Mouse (Mus musculus) ES-Bruce4 (cell line): ENCODE measurements around the gene Anxa9. TPM values are rescaled to one million over a fixed set of nuclear protein-coding genes. Genes with fewer than 3 reads are reported as not detected.
A peak's percentile ranks its signal among the peaks of the same experiment; 100 is the strongest.

Source experiments
- H3K27ac ChIP-seq: 2 replicates; pipeline ENCODE4 v1.5.1; 2012; ENCODE audit warnings: low read length, inconsistent platforms; ENCODE audit not compliant: insufficient read depth
- H3K27me3 ChIP-seq: 2 replicates; pipeline ENCODE4 v1.6.1; 2012; ENCODE audit warnings: mild to moderate bottlenecking, low read length, inconsistent platforms; ENCODE audit not compliant: control insufficient read depth, poor library complexity, insufficient read depth, severe bottlenecking
- H3K36me3 ChIP-seq: 2 replicates; pipeline ENCODE4 v1.6.1; 2012; ENCODE audit warnings: inconsistent platforms, mild to moderate bottlenecking, low read length, moderate library complexity; ENCODE audit not compliant: control insufficient read depth, poor library complexity, insufficient read depth, severe bottlenecking
- H3K4me1 ChIP-seq: one replicate; pipeline ENCODE4 v1.8.1; 2011; ENCODE audit warnings: low read length; ENCODE audit not compliant: control insufficient read depth, insufficient read depth
- H3K4me3 ChIP-seq: 2 replicates; pipeline ENCODE4 v1.5.1; 2011; ENCODE audit warnings: low read depth, mild to moderate bottlenecking, low read length
- H3K9ac ChIP-seq: 2 replicates; pipeline ENCODE4 v1.6.1; 2012; ENCODE audit warnings: low read depth, mild to moderate bottlenecking, inconsistent platforms; ENCODE audit not compliant: poor library complexity, severe bottlenecking
- H3K9me3 ChIP-seq: replicated peaks from 2 replicates; pipeline ENCODE4 v1.6.1; 2012; ENCODE audit warnings: mild to moderate bottlenecking, low read length, inconsistent platforms; ENCODE audit not compliant: control insufficient read depth, poor library complexity, insufficient read depth, severe bottlenecking
- CTCF ChIP-seq: IDR thresholded peaks from one replicate; pipeline ENCODE4 v1.8.1; 2011; ENCODE audit warnings: low read depth, low read length
- EP300 ChIP-seq: IDR thresholded peaks from 2 replicates; pipeline ENCODE4 v1.6.1; 2011; ENCODE audit warnings: low read depth, low read length; ENCODE audit not compliant: insufficient read depth
- POLR2A ChIP-seq: IDR thresholded peaks from one replicate; pipeline ENCODE4 v1.8.1; 2011; ENCODE audit warnings: low read length; ENCODE audit not compliant: insufficient read depth
- polyA plus RNA-seq: library from polyadenylated mRNA; stranded (reverse); fragments of >200 nt; gene quantifications from 2 replicates; pipeline ENCODE4 v1.2.4, GENCODE M21; 2011; ENCODE audit warnings: low read depth; ENCODE audit not compliant: missing spikeins, insufficient read depth, insufficient read length

The Anxa9 gene
- polyA plus RNA-seq, 1 experiment = 1.9 TPM

- peak overlapping the region; percentile 7 for H3K27ac ChIP-seq
- H3K27me3 ChIP-seq = no peaks in the 10 kb centered on the region
- no peak overlapping the region for H3K9ac ChIP-seq
- no peaks in the 10 kb centered on the region for H3K9me3 ChIP-seq
- peaks cover 12% of the 10 kb centered on the region for H3K4me1 ChIP-seq
- peaks cover 22% of the 10 kb centered on the region for H3K36me3 ChIP-seq
- H3K4me3 ChIP-seq = no peak overlapping the region
- TF ChIP-seq CTCF (no peak), EP300 (no peak), POLR2A (no peak)
Measured at GRCm38 (mm10) chr3:95290156-95290555, 16.8 kb downstream of the Anxa9 start.

- no peak overlapping the region for H3K4me3 ChIP-seq
- H3K4me1 ChIP-seq = peaks cover 11% of the 10 kb centered on the region
- no peak overlapping the region for H3K9ac ChIP-seq
- no peak for TF ChIP-seq CTCF
- no peak for TF ChIP-seq POLR2A
- no peak for TF ChIP-seq EP300
- no peaks in the 10 kb centered on the region for H3K27me3 ChIP-seq
- no peak overlapping the region for H3K27ac ChIP-seq
- peaks cover 21% of the 10 kb centered on the region for H3K36me3 ChIP-seq
- H3K9me3 ChIP-seq = no peaks in the 10 kb centered on the region
Measured at GRCm38 (mm10) chr3:95289419-95289818, 17.6 kb downstream of the Anxa9 start.

- Histone ChIP-seq H3K27me3 (no peaks in the 10 kb centered on the region), H3K9me3 (no peaks in the 10 kb centered on the region), H3K27ac (no peak overlapping the region), H3K9ac (no peak overlapping the region), H3K4me1 (peaks cover 8% of the 10 kb centered on the region), H3K36me3 (peaks cover 15% of the 10 kb centered on the region), H3K4me3 (no peak overlapping the region)
- TF ChIP-seq CTCF = no peak
- no peak for TF ChIP-seq POLR2A
- no peak for TF ChIP-seq EP300
Measured at GRCm38 (mm10) chr3:95287541-95287940, 19.4 kb downstream of the Anxa9 start.

GRCm38 (mm10) chr3:95286510-95286909 lies 20.5 kb downstream of the Anxa9 start:
- Histone ChIP-seq H3K4me1 (peaks cover 3% of the 10 kb centered on the region), H3K27me3 (no peaks in the 10 kb centered on the region), H3K9me3 (no peaks in the 10 kb centered on the region), H3K4me3 (peak overlapping the region; percentile 55), H3K9ac (peak overlapping the region; percentile 8; the same call in 1 of the 2 replicates), H3K27ac (peak overlapping the region; percentile 61), H3K36me3 (peaks cover 10% of the 10 kb centered on the region)
- TF ChIP-seq POLR2A = peak; percentile 16
- no peak for TF ChIP-seq CTCF

GRCm38 (mm10) chr3:95286011-95286410 lies 21.0 kb downstream of the Anxa9 start:
- TF ChIP-seq CTCF = no peak
- no peak for TF ChIP-seq POLR2A
- TF ChIP-seq EP300 = no peak
- H3K4me1 ChIP-seq = peaks cover 3% of the 10 kb centered on the region
- H3K27me3 ChIP-seq = no peaks in the 10 kb centered on the region
- H3K36me3 ChIP-seq = peaks cover 10% of the 10 kb centered on the region
- no peaks in the 10 kb centered on the region for H3K9me3 ChIP-seq
- H3K4me3 ChIP-seq = peak overlapping the region; percentile 55
- peak overlapping the region; percentile 61 for H3K27ac ChIP-seq
- H3K9ac ChIP-seq = peak overlapping the region; percentile 8; the same call in 1 of the 2 replicates

GRCm38 (mm10) chr3:95285390-95285789 lies 21.6 kb downstream of the Anxa9 start:
- TF ChIP-seq POLR2A (no peak), EP300 (no peak), CTCF (no peak)
- Histone ChIP-seq H3K27ac (no peak overlapping the region), H3K9ac (no peak overlapping the region; the same call in 1 of the 2 replicates), H3K36me3 (peaks cover 10% of the 10 kb centered on the region), H3K9me3 (no peaks in the 10 kb centered on the region), H3K27me3 (no peaks in the 10 kb centered on the region), H3K4me1 (no peaks in the 10 kb centered on the region), H3K4me3 (no peak overlapping the region)
